Mouse (Mus musculus) G1E (cell line): ENCODE measurements around the gene Evc.

Experiments used
- CTCF ChIP-seq: IDR thresholded peaks from 2 replicates; pipeline ENCODE4 v1.5.1; 2012; ENCODE audit warnings: low read depth, low read length, inconsistent platforms, mixed read lengths
- GATA1 ChIP-seq: IDR thresholded peaks from 2 replicates; pipeline ENCODE4 v1.6.1; 2012; ENCODE audit warnings: borderline replicate concordance, low read length, inconsistent platforms, mixed read lengths
- GATA2 ChIP-seq: IDR thresholded peaks from 2 replicates; pipeline ENCODE4 v1.6.1; 2012; ENCODE audit warnings: low read depth, low read length, inconsistent platforms, borderline replicate concordance
- POLR2AphosphoS5 ChIP-seq: IDR thresholded peaks from 2 replicates; pipeline ENCODE4 v1.6.1; 2012; ENCODE audit warnings: low read depth, low read length, inconsistent platforms; ENCODE audit not compliant: insufficient replicate concordance
- TAL1 ChIP-seq: conservative IDR thresholded peaks from 2 replicates; pipeline ENCODE4 v1.6.1; 2012; ENCODE audit warnings: low read depth, low read length, inconsistent platforms, mixed read lengths

DNA sequence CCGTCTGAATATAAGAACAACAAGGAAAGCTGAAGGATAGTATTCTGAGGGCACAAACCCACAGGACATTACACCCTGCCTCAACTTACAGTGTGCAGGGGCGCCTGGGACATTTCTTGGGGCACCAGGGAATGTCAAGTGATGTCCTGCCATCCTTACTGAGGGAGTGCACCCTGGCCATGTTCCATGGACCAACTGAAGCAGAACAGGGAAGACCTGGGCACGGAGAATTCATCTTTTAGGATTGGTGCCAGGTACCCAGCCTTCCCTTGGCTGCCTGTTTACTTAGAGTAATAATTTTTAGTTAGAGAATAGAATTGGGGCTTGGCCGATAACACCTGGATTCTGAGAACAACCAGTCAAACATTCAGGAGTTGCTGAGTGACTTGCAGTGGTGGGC, 4.6 kb downstream of the Evc start:
- TF ChIP-seq CTCF: no peak
- TF ChIP-seq GATA1: no peak
- TF ChIP-seq TAL1: no peak
- no peak for TF ChIP-seq POLR2AphosphoS5
- no peak for TF ChIP-seq GATA2
